Mouse (Mus musculus) testis, adult 2 months (tissue): Measurements from ENCODE around the gene Mmp2. TPM values are rescaled to one million over a fixed set of nuclear protein-coding genes. Genes with fewer than 3 reads are reported as not detected.

ENCODE experiments used
- H3K27ac ChIP-seq: fragments of 200-500 bp; 2 replicates; pipeline ENCODE4 v1.5.1; 2012; ENCODE audit warnings: low read depth, low read length; ENCODE audit not compliant: control insufficient read depth, insufficient read depth
- H3K27me3 ChIP-seq: fragments of 200-500 bp; 2 replicates; pipeline ENCODE4 v1.6.1; 2012; ENCODE audit warnings: mild to moderate bottlenecking, low read length, moderate library complexity; ENCODE audit not compliant: control insufficient read depth, insufficient read depth
- H3K36me3 ChIP-seq: fragments of 200-500 bp; 2 replicates; pipeline ENCODE4 v1.6.1; 2012; ENCODE audit warnings: mild to moderate bottlenecking, low read length; ENCODE audit not compliant: control insufficient read depth, insufficient read depth
- H3K4me1 ChIP-seq: fragments of 200-500 bp; 2 replicates; pipeline ENCODE4 v1.6.1; 2012; ENCODE audit warnings: low read length; ENCODE audit not compliant: control insufficient read depth, insufficient read depth
- H3K4me3 ChIP-seq: fragments of 200-500 bp; 2 replicates; pipeline ENCODE4 v1.5.1; 2012; ENCODE audit warnings: low read depth, mild to moderate bottlenecking, low read length, moderate library complexity, mixed read lengths; ENCODE audit not compliant: control insufficient read depth
- CTCF ChIP-seq: fragments of 200-500 bp; IDR thresholded peaks from 2 replicates; pipeline ENCODE4 v1.5.1; 2012; ENCODE audit warnings: low read depth, mild to moderate bottlenecking, inconsistent platforms, low read length, moderate library complexity; ENCODE audit not compliant: control insufficient read depth, insufficient read depth, insufficient replicate concordance
- POLR2A ChIP-seq: fragments of 200-500 bp; IDR thresholded peaks from 2 replicates; pipeline ENCODE4 v1.6.1; 2012; ENCODE audit warnings: low read depth, mild to moderate bottlenecking, inconsistent platforms, low read length, moderate library complexity; ENCODE audit not compliant: control insufficient read depth
- polyA plus RNA-seq: library from polyadenylated mRNA; depleted of rRNA; stranded (reverse); fragments of >200 nt; gene quantifications from 2 replicates; pipeline ENCODE4 v1.2.3, GENCODE M21; 2012

Mmp2 gene
- polyA plus RNA-seq, 1 experiment, result 4.7 TPM

DNA sequence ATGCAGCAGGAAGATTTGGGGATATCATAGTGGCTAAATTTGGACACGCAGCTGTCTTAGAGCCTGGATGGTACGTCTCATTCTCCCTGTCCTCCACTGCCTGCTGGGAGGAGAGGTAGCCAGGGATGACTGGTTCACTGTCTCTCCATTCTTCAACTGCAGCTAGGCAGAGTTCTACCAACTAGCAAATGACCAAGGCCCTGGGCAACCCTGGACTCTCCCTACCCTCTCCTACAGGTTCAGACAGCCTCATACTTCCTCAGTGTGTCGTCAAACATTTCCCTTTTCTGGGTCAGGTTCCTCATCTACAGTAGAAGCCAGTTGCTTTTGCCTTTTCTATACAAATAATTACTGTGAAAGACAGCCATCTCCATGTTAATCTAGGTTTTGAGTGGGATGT is 27.6 kb downstream of the Mmp2 start:
- Histone ChIP-seq H3K4me3 (no peak overlapping the region), H3K36me3 (no peaks in the 10 kb centered on the region), H3K27ac (no peak overlapping the region), H3K27me3 (no peaks in the 10 kb centered on the region), H3K4me1 (peaks cover 7% of the 10 kb centered on the region)
- TF ChIP-seq POLR2A (no peak), CTCF (no peak)

DNA sequence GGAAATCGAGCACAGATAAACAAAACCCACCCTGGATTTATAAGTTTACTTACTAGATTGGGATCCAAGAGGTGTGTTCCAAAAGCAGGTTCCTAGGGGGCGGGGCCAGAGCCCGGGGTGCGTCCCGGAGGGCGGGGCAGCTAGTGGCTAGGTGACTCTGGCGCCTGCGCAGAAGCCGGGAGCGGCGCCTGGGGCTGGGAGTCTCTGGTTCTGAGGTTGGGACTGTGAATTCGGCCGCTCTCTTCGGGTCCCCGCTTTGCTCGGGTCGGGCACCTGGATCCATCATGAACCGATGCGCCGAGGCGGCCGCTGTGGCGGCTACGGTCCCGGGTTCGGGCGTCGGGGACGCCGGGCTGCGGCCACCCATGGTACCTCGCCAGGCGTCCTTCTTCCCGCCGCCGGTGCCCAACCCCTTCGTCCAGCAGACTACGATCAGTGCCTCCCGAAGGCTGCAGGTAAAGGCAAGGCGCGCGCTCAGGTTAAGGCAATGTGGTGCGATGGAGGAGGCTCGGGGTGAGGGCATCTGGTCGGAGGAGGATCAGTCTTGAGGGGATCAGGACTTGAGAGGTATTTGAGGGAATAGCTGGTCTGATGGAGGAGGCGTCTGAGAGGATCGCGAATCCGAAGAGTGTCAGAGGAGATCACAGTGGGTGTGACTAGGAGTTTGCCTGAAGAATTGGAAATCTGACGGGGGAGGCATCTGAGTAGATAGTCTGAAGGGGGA is 28.2 kb downstream of the Mmp2 start, which contains the start of gene Lpcat2:
Gene Lpcat2, plus strand, starts transcription at position 169 of the 724 bp plus-strand sequence.
- Histone ChIP-seq H3K27me3 (no peaks in the 10 kb centered on the region), H3K27ac (no peak within 1 kb of the TSS), H3K4me3 (peak within 1 kb of the TSS; percentile 47), H3K4me1 (peaks cover 7% of the 10 kb centered on the region), H3K36me3 (no peaks in the 10 kb centered on the region)
- TF ChIP-seq CTCF, result no peak
- no peak for TF ChIP-seq POLR2A

DNA sequence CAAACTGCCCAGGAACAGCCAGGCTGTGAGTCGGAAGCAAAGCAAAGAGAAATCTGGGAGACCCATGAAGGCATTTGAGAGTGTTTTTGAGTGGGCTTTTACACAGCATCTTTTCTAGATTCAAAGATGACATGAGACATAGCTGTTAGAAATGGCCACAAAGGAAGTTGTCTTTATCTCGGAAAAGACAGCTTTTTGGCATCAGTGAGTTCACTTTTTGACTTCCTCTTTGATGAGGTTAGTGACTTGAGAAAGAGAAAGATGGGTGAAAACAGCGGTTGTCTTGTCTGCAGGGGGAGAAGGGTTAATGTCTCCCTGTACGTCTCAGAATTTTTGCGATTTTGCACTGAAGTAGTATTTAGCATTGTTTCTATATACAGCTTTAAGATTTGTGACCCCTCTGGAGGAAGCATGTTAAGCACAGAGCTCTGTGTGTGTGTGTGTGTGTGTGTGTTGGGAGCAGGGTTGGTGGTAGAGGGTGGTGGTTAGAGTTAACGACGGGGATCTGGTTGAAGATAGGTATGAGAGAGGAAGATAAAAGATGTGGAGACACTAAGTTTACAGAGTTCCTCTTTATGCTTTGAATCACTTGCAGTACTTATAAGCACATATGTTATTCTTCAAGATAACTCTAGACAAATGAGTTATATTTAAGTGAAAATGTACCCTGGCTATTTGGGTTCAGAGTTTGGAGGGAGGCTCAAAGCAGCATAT is 29.3 kb downstream of the Mmp2 start:
- Histone ChIP-seq H3K36me3 (no peaks in the 10 kb centered on the region), H3K27ac (no peak overlapping the region), H3K4me3 (no peak overlapping the region), H3K27me3 (no peaks in the 10 kb centered on the region), H3K4me1 (peaks cover 7% of the 10 kb centered on the region)
- TF ChIP-seq CTCF (no peak), POLR2A (no peak)

DNA sequence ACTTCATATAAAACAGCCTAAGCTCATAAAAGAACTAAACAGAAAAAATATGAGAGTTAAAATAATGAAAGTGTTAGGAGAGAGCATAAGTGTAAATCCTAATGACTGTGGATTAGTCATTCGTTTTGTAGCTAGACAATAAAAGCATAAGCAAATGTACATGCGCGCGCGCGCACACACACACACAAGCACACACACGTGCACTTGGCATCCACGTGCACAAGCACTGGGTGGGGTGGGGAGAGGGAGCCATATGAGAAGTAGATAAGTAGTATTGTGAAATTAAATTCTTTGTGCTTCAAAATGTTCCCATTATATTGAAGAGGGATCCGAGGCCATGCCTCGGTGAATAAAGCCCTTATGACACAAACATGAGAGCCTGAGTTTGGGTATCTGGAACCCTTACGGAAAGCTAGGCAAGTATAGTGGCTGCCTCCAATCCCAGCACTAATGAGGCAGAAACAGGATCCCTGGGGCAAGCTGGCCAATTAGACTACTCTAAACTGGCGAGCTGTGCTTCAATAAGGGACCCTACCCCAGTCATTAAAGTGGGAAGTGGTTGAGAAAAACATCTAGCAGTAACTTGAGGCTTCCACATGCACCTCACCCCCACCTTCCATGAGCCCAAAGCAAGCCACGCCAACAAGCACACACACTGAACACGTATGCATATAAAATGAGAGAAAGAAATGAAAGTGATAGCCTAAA is 31.5 kb downstream of the Mmp2 start:
- Histone ChIP-seq H3K27me3 (no peaks in the 10 kb centered on the region), H3K4me3 (no peak overlapping the region), H3K27ac (no peak overlapping the region), H3K36me3 (no peaks in the 10 kb centered on the region), H3K4me1 (peaks cover 7% of the 10 kb centered on the region)
- TF ChIP-seq POLR2A (no peak), CTCF (no peak)

DNA sequence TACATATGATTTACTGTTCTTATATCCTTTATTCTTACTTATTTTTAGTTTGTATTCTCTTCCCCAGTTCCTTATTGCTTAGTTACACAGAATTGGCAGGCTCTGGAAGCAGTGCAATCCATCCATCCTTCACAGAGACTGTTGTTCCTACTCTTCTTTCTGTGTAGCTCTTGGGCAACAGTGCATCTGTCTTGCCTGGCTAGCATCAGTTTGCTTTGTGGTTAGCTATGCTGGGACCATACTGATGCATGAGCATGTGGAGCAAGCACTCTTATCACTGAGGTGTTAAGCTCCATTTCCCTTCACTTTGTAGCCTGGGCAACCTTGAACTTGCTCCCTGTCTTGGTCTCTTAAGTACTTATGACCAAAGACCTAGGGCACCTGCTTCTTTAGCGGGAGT is 34.9 kb downstream of the Mmp2 start:
- Histone ChIP-seq H3K36me3 (no peaks in the 10 kb centered on the region), H3K4me1 (no peaks in the 10 kb centered on the region), H3K27me3 (no peaks in the 10 kb centered on the region), H3K27ac (no peak overlapping the region), H3K4me3 (no peak overlapping the region)
- TF ChIP-seq CTCF (no peak), POLR2A (no peak)

DNA sequence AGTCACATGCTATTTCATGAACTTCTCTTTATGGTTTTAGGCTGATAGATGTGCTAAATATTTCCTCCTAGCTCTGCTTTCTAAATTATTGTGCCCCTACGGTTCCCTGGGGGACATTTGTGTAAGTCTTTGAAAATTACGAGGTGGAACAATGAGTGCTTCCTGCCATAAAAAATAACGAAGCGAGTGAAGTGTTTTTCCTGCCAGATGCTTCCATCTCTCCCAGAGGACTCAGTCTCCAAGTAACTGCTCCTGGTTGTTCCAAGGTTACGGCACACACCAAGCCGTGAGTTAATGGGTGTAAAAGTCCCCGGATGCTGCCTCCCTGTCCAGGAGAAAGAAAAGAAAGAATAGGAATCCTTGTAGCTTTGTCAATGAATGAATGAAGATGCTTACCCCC is 43.2 kb downstream of the Mmp2 start:
- no peak for TF ChIP-seq CTCF
- TF ChIP-seq POLR2A, result no peak
- no peak overlapping the region for H3K27ac ChIP-seq
- no peaks in the 10 kb centered on the region for H3K36me3 ChIP-seq

More for the DNA sequence above, 43.2 kb downstream of the Mmp2 start:
- no peak overlapping the region for H3K4me3 ChIP-seq
- H3K27me3 ChIP-seq, result no peaks in the 10 kb centered on the region
- no peaks in the 10 kb centered on the region for H3K4me1 ChIP-seq
